Mouse (Mus musculus) splenic B cell, adult 2 months (primary cell): ENCODE results near the gene Gm16405.
"Not testable (repeated sequence)": the region's sequence is repeated elsewhere in the genome, so short reads cannot be mapped to it uniquely, and the experiment has no call there.

Experiments used
- DNase-seq: peaks from one replicate; pipeline ENCODE4 v3.0.0-alpha.2; 2011; ENCODE audit warnings: low read depth, low spot score
- H3K27me3 ChIP-seq: 2 replicates; pipeline ENCODE4 v1.6.1; 2012; ENCODE audit warnings: mild to moderate bottlenecking, low read length, moderate library complexity, mixed read lengths; ENCODE audit not compliant: control insufficient read depth, poor library complexity, insufficient read depth, severe bottlenecking
- H3K36me3 ChIP-seq: 2 replicates; pipeline ENCODE4 v1.6.1; 2012; ENCODE audit warnings: mild to moderate bottlenecking, low read length, moderate library complexity, mixed read lengths; ENCODE audit not compliant: control insufficient read depth, poor library complexity, insufficient read depth, severe bottlenecking

Gene Gm16405

GRCm38 (mm10) chrX:54530908-54531307, at the start of gene Gm16405:
Gene Gm16405 (plus strand): TSS chrX:54531208.
- H3K36me3 ChIP-seq, H3K27me3 ChIP-seq, DNase-seq: not testable (repeated sequence)
